Mouse (Mus musculus) E14TG2a.4 (cell line): ENCODE data around the gene Igsf21.

ENCODE experiments used
- CTCF ChIP-seq: conservative IDR thresholded peaks from 2 replicates; pipeline ENCODE4 v1.5.1; 2014; ENCODE audit warnings: low read length
- NANOG ChIP-seq: IDR thresholded peaks from 2 replicates; pipeline ENCODE4 v1.6.1; 2014; ENCODE audit warnings: borderline replicate concordance, low read length, mixed read lengths
- POU5F1 ChIP-seq: IDR thresholded peaks from 2 replicates; pipeline ENCODE4 v1.6.1; 2014; ENCODE audit warnings: low read length, borderline replicate concordance

DNA sequence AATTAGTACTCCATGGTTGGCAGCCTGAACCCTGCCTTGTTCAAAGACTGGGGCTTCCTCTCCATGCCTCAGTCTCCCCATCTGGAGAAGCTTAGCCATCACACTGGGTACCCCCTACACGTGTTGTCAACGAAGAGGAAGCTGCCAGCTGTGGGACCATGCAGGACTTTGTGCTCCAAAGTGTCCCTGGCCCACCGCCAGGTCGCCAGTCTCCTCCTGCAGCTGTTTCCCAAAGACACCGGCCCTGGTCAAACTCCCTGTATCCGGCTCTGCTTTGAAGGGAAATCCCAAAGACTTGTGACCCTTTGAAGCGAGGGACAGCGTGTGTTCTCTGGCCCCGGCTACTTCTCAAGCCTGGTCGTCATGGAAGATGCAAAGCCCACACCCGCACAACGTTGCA is 23.5 kb downstream of the Igsf21 start:
- no peak for TF ChIP-seq CTCF
- no peak for TF ChIP-seq POU5F1
- TF ChIP-seq NANOG: no peak
